Mouse (Mus musculus): Measurements from ENCODE around the gene Schip1. TPM values are rescaled to one million over a fixed set of nuclear protein-coding genes. Genes with fewer than 3 reads are reported as not detected.

Gene Schip1
- polyA plus RNA-seq, 1 experiment, result 8.0 TPM

DNA sequence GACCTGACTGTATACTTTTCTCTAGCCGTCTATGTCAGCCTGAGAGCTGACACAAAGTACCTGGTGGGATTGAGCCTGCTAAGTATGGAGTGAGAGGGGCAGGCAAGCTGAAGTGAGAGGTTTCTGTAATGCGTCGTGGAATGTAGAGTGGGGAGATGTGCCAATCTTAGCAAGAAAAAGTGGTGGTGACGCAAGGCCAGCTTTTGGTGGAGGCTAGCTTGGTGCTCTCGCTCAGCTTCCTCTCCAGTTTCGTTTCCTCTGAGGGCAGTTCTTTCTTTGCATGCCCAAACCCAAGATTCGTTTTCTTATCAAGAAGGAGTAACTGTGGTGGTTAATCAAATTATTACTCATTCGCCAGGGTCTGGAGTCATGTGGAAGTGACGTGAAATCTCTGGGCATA is 492.3 kb downstream of the Schip1 start:
- Histone ChIP-seq H3K4me3 (replicated peaks; ENCODE audit: control insufficient read depth, low read depth, low read length) (peak overlapping the region; percentile 4), H3K27ac (ENCODE audit: control insufficient read depth, insufficient read depth, low read depth, low read length, poor library complexity) (peak overlapping the region; percentile 19; the same call in 1 of the 2 replicates), H3K4me1 (ENCODE audit: control insufficient read depth, insufficient read depth, low read length) (peaks cover 2% of the 10 kb centered on the region)
- WGBS, result 38% methylated on average over 9 of the region's 9 CpGs
- TF ChIP-seq POLR2A (IDR thresholded peaks at IDR 0.05; ENCODE audit: borderline replicate concordance, control insufficient read depth, low read depth, low read length) (no peak), CTCF (IDR thresholded peaks at IDR 0.05; ENCODE audit: control insufficient read depth, insufficient read depth, low read length) (no peak)

DNA sequence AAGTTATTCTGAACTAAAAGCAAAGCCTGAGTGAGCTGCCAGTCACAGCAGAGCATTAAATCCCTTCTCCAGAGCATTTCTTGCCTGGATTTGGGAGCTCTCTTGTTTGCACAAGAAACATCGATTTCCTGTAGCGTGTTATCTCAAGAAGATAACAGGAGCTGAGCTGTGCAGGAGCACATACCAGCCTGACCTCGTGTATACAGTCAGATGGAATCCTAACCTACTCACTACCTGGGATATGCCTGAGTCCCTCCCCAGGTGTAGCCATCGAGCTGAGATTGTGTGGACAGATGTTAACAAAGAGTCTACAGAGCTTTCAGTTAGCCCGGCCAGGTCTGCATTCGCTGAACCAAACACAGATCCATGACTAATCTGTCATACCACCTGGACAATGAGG is 494.1 kb downstream of the Schip1 start:
- no peak overlapping the region for H3K27ac ChIP-seq (ENCODE audit: control insufficient read depth, insufficient read depth, low read depth, low read length, poor library complexity)
- no peak overlapping the region for H3K4me3 ChIP-seq (replicated peaks; ENCODE audit: control insufficient read depth, low read depth, low read length)
- TF ChIP-seq POLR2A (IDR thresholded peaks at IDR 0.05; ENCODE audit: borderline replicate concordance, control insufficient read depth, low read depth, low read length) (no peak), CTCF (IDR thresholded peaks at IDR 0.05; ENCODE audit: control insufficient read depth, insufficient read depth, low read length) (no peak)
- WGBS, result 83% methylated on average over 6 of the region's 6 CpGs
- peaks cover 2% of the 10 kb centered on the region for H3K4me1 ChIP-seq (ENCODE audit: control insufficient read depth, insufficient read depth, low read length)

DNA sequence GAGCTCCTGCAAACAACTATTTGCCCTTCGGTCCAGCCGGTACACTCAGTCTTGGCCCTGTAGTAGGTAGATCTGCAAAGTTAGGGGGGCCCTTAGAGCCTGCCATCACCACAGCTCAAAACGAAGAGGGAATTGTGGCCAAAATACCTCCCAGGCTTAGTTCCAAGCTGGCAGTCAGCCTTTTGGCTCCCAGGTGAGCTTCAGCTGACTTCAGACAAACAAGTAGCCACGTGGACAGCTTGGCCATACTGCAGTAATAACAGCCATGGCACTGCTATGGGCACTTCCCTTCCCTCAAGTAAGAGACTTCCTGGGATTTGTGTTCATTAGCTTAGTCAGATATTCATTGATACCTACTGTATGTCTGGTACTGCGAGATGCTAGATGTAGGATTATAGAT is 495.5 kb downstream of the Schip1 start:
- WGBS, result 77% methylated on average over 5 of the region's 5 CpGs

DNA sequence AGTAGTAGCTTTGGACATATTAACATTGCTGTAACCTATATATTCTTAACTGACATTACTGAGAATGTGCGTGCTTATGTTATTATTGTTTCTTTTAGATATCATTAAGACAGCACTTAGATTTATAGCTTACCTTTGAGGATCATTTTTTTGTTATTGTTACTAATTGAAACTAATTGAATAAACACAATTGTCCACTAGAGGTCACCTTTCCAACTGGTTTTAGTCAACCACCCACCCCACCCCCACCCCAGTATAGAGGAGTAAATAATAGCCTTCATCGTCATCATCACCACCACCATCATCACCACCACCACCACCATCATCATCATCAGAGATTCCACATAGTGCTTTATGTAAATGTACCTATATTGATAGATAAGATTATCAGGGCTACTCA is 498.2 kb downstream of the Schip1 start:
- Histone ChIP-seq H3K4me1 (ENCODE audit: control insufficient read depth, insufficient read depth, low read length) (no peaks in the 10 kb centered on the region; the same call in 1 of the 2 replicates), H3K4me3 (replicated peaks; ENCODE audit: control insufficient read depth, low read depth, low read length) (no peak overlapping the region), H3K27ac (ENCODE audit: control insufficient read depth, insufficient read depth, low read depth, low read length, poor library complexity) (no peak overlapping the region)
- WGBS, result 69% methylated on average over 2 of the region's 2 CpGs
- no peak for TF ChIP-seq POLR2A (IDR thresholded peaks at IDR 0.05; ENCODE audit: borderline replicate concordance, control insufficient read depth, low read depth, low read length)

More for the DNA sequence above, 495.5 kb downstream of the Schip1 start:
- Histone ChIP-seq H3K27ac (ENCODE audit: control insufficient read depth, insufficient read depth, low read depth, low read length, poor library complexity) (no peak overlapping the region), H3K4me3 (replicated peaks; ENCODE audit: control insufficient read depth, low read depth, low read length) (no peak overlapping the region), H3K4me1 (ENCODE audit: control insufficient read depth, insufficient read depth, low read length) (peaks cover 2% of the 10 kb centered on the region)
- no peak for TF ChIP-seq POLR2A (IDR thresholded peaks at IDR 0.05; ENCODE audit: borderline replicate concordance, control insufficient read depth, low read depth, low read length)
- no peak for TF ChIP-seq CTCF (IDR thresholded peaks at IDR 0.05; ENCODE audit: control insufficient read depth, insufficient read depth, low read length)

DNA sequence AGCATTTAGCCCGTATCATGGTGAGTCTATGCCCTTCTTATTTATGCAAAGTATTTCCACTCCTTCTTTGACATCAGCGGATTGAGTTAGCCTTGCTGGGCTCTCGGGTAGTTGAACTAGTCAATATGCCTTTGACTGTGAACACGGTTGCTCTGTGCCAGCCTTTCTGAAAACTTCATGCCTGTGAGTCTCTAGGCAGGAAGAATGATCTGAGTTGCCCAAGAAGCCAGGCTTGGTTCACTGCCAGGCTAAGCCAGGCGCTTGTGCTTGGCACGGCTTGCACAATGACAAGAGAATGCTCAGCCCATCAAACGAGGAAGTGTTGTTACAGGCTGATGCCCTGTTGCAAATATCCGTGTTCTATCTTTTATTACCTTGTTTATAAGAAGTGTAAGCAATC is 499.3 kb downstream of the Schip1 start:
- Histone ChIP-seq H3K4me1 (ENCODE audit: control insufficient read depth, insufficient read depth, low read length) (no peaks in the 10 kb centered on the region; the same call in 1 of the 2 replicates), H3K4me3 (replicated peaks; ENCODE audit: control insufficient read depth, low read depth, low read length) (no peak overlapping the region), H3K27ac (ENCODE audit: control insufficient read depth, insufficient read depth, low read depth, low read length, poor library complexity) (no peak overlapping the region)
- WGBS, result 20% methylated on average over 8 of the region's 8 CpGs
- TF ChIP-seq CTCF (IDR thresholded peaks at IDR 0.05; ENCODE audit: control insufficient read depth, insufficient read depth, low read length) (no peak), POLR2A (IDR thresholded peaks at IDR 0.05; ENCODE audit: borderline replicate concordance, control insufficient read depth, low read depth, low read length) (no peak)

DNA sequence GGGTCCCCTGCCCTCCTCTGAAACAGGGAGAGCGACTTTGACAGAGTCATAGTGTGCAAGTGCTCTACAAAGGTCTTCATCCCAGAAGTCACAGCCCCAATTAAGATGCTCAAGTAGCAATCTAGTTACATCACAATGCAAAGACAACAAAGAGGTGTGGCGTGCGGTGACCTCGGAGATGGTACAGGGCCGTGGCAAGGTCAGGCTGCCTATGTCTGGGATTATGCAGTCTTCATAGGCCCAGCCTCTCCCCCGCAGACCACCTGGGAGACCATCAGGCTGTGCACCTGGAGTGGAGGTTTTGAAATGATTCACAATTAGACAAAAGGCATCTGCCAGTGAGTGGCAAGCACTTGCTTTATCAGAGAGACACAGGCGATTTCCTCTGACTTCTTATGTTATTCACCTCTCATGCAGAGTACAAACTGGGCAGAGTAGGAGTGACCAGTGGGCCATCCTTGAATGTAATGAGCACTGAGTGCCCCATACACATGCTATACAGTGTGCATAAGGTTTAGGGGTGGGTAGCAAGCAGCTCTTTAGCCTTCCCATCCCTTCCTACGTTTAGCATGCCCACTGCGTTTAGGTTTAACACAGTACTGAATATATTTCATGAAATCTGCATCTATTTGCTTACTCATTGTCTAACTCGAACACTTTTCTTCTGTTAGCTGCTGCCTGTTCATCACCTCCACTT is 500.5 kb downstream of the Schip1 start:
- Histone ChIP-seq H3K4me3 (replicated peaks; ENCODE audit: control insufficient read depth, low read depth, low read length) (no peak overlapping the region), H3K4me1 (ENCODE audit: control insufficient read depth, insufficient read depth, low read length) (no peaks in the 10 kb centered on the region; the same call in 1 of the 2 replicates), H3K27ac (ENCODE audit: control insufficient read depth, insufficient read depth, low read depth, low read length, poor library complexity) (no peak overlapping the region)
- WGBS, result 84% methylated on average over 10 of the region's 10 CpGs
- TF ChIP-seq CTCF (IDR thresholded peaks at IDR 0.05; ENCODE audit: control insufficient read depth, insufficient read depth, low read length) (no peak), POLR2A (IDR thresholded peaks at IDR 0.05; ENCODE audit: borderline replicate concordance, control insufficient read depth, low read depth, low read length) (no peak)

DNA sequence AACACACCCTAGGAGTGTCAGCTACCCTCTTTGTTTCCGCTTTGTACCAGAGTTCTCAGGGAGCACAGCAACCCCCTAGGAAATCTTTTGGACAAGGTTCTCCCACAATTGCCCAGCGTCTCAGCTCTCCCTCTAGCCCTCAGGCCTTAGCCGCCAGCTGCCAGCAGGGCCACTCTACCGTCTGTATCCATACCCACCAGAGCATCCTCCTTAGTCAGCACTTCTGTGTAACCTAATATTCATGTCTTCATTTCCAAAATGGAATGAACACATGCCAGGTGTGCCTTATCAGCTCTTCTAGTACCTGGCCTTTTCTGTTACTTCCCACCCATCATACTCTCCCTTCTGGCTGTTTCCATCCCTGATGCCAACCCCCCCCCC is 501.1 kb downstream of the Schip1 start:
- Histone ChIP-seq H3K4me3 (replicated peaks; ENCODE audit: control insufficient read depth, low read depth, low read length) (no peak overlapping the region), H3K27ac (ENCODE audit: control insufficient read depth, insufficient read depth, low read depth, low read length, poor library complexity) (no peak overlapping the region), H3K4me1 (ENCODE audit: control insufficient read depth, insufficient read depth, low read length) (no peaks in the 10 kb centered on the region; the same call in 1 of the 2 replicates)
- TF ChIP-seq POLR2A (IDR thresholded peaks at IDR 0.05; ENCODE audit: borderline replicate concordance, control insufficient read depth, low read depth, low read length), result no peak
- no peak for TF ChIP-seq CTCF (IDR thresholded peaks at IDR 0.05; ENCODE audit: control insufficient read depth, insufficient read depth, low read length)
- WGBS, result 86% methylated on average over 4 of the region's 4 CpGs

DNA sequence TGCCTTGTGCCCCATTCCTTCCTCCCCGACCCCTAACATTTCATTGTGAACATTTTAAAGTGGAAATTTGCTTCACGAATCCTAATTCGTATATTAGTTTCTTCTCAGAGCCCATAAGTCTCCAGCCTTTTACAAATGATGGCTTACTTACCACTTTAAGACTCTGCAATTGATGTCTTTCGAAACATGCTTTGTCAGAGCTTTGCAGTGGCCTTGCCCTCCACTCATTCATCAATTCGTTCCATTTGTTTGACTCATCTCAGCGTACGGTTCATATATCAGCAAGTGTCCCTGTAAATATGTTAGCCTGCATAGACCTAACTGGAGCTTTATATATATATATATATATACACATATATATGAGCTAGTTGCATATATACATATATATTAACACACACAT is 503.0 kb downstream of the Schip1 start:
- 78% methylated on average over 7 of the region's 7 CpGs for WGBS

DNA sequence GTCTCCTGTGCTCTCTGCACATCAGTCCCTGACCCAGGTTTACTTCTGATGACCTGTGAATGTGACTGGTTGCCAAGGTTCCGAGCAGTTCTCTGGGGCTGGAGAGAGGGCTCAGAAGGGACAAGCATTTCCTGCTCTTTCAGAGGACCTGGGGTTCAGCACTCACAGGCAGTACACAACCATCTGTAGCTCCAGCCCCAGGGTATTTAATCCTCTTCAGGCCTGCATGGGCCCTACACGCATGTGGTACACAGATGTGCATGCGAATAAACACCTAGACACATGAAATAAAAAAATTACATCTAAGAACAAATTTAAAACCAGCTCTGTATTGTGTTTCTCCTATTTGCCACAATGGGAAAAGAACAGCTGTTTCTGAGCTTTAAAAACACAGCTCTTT is 503.5 kb downstream of the Schip1 start:
- Histone ChIP-seq H3K27ac (ENCODE audit: control insufficient read depth, insufficient read depth, low read depth, low read length, poor library complexity) (no peak overlapping the region), H3K4me1 (ENCODE audit: control insufficient read depth, insufficient read depth, low read length) (no peaks in the 10 kb centered on the region), H3K4me3 (replicated peaks; ENCODE audit: control insufficient read depth, low read depth, low read length) (no peak overlapping the region)
- WGBS, result 85% methylated on average over 3 of the region's 3 CpGs
- TF ChIP-seq POLR2A (IDR thresholded peaks at IDR 0.05; ENCODE audit: borderline replicate concordance, control insufficient read depth, low read depth, low read length), result no peak
- TF ChIP-seq CTCF (IDR thresholded peaks at IDR 0.05; ENCODE audit: control insufficient read depth, insufficient read depth, low read length), result no peak

More for the DNA sequence above, 503.0 kb downstream of the Schip1 start:
- no peaks in the 10 kb centered on the region for H3K4me1 ChIP-seq (ENCODE audit: control insufficient read depth, insufficient read depth, low read length)
- TF ChIP-seq POLR2A (IDR thresholded peaks at IDR 0.05; ENCODE audit: borderline replicate concordance, control insufficient read depth, low read depth, low read length), result no peak
- no peak for TF ChIP-seq CTCF (IDR thresholded peaks at IDR 0.05; ENCODE audit: control insufficient read depth, insufficient read depth, low read length)
- no peak overlapping the region for H3K4me3 ChIP-seq (replicated peaks; ENCODE audit: control insufficient read depth, low read depth, low read length)
- no peak overlapping the region for H3K27ac ChIP-seq (ENCODE audit: control insufficient read depth, insufficient read depth, low read depth, low read length, poor library complexity)

All from bone marrow, adult 2 months (tissue).